Mouse (Mus musculus) hindbrain, embryonic 16.5 days (tissue): ENCODE measurements at regions not wholly inside any gene's neighbourhood (a gene's known extent, or its start where the extent isn't known, plus 50 kb on each side); places are given as distances from the start of the nearest gene placed in this dataset.
A peak's percentile ranks its signal among the peaks of the same experiment; 100 is the strongest.

Experiments used
- ATAC-seq: fragments of 200-750 bp; cut with Nextera tagmentation; 2 replicates; pipeline ENCODE4 v1.8.0; 2017; ENCODE audit warnings: moderate TSS enrichment, moderate library complexity
- H3K27ac ChIP-seq: fragments of 300-500 bp; sonication (generic); 2 replicates; pipeline ENCODE4 v1.5.1; 2014; ENCODE audit warnings: low read depth, mild to moderate bottlenecking, control low read depth, low read length, moderate library complexity
- H3K27me3 ChIP-seq: fragments of 300-500 bp; sonication (generic); replicated peaks from 2 replicates; pipeline ENCODE4 v1.6.1; 2014; ENCODE audit warnings: low read length; ENCODE audit not compliant: control insufficient read depth, insufficient read depth
- H3K36me3 ChIP-seq: fragments of 300-500 bp; sonication (generic); 2 replicates; pipeline ENCODE4 v1.6.1; 2014; ENCODE audit warnings: mild to moderate bottlenecking, low read length, moderate library complexity, mixed read lengths; ENCODE audit not compliant: control insufficient read depth, insufficient read depth
- H3K4me1 ChIP-seq: fragments of 300-500 bp; sonication (generic); 2 replicates; pipeline ENCODE4 v1.6.1; 2014; ENCODE audit warnings: low read depth, low read length; ENCODE audit not compliant: control insufficient read depth, insufficient read depth
- H3K4me2 ChIP-seq: fragments of 300-500 bp; sonication (generic); 2 replicates; pipeline ENCODE4 v1.6.1; 2014; ENCODE audit warnings: mild to moderate bottlenecking, low read length, control low read depth, moderate library complexity
- H3K4me3 ChIP-seq: fragments of 300-500 bp; sonication (generic); 2 replicates; pipeline ENCODE4 v1.5.1; 2014; ENCODE audit warnings: mild to moderate bottlenecking, low read length, control low read depth, moderate library complexity
- H3K9ac ChIP-seq: fragments of 300-500 bp; sonication (generic); 2 replicates; pipeline ENCODE4 v1.6.1; 2014; ENCODE audit warnings: low read depth, mild to moderate bottlenecking, control low read depth, low read length, moderate library complexity
- H3K9me3 ChIP-seq: fragments of 300-500 bp; sonication (generic); 2 replicates; pipeline ENCODE4 v1.6.1; 2014; ENCODE audit warnings: mild to moderate bottlenecking, low read length, moderate library complexity; ENCODE audit not compliant: control insufficient read depth
- WGBS: fragments of 180-500 bp; shearing (Covaris S2); extraction: QIAGEN DNeasy Blood & Tissue Kit; methylation state at CpG from one replicate; pipeline ENCODE4 v1.1.7; 2014; 5-methylcytosine and 5-hydroxymethylcytosine counted together

GRCm38 (mm10) chr2:178563287-178563686 lies 133.0 kb downstream of the Cdh26 start:
- Histone ChIP-seq H3K27ac (no peak overlapping the region), H3K9me3 (no peaks in the 10 kb centered on the region), H3K4me3 (no peak overlapping the region), H3K27me3 (no peaks in the 10 kb centered on the region), H3K4me1 (no peaks in the 10 kb centered on the region), H3K9ac (no peak overlapping the region), H3K4me2 (no peak overlapping the region), H3K36me3 (no peaks in the 10 kb centered on the region)
- no peak for ATAC-seq
- 97% methylated on average over 7 of the region's 7 CpGs for WGBS

DNA sequence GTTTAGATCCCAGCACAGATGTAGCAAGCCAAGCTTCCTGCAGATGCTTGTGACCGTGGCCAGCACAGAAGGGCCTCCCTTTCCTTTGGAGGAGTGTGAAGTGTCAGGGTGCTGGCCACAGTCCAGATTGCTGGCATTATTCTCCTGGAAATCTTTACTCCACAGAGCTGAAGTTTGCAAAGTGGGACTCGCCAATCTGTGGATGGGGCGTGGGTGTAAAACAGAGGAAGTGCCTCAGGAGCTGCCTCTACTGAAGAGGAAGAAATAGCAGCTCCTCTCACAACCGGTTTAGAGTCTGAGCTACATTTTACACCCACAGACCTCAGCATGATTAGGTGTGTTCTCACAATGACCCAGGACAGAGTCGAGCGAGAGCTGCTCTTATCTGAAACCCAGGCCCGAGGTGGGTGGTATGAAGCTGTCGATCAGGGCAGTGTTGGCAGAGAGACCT lies 135.1 kb downstream of the Cdh26 start:
- no peaks in the 10 kb centered on the region for H3K36me3 ChIP-seq
- H3K4me2 ChIP-seq = no peak overlapping the region
- ATAC-seq = no peak
- no peak overlapping the region for H3K9ac ChIP-seq
- H3K27me3 ChIP-seq = no peaks in the 10 kb centered on the region
- H3K9me3 ChIP-seq = no peaks in the 10 kb centered on the region
- no peaks in the 10 kb centered on the region for H3K4me1 ChIP-seq
- no peak overlapping the region for H3K27ac ChIP-seq
- H3K4me3 ChIP-seq = no peak overlapping the region
- 68% methylated on average over 8 of the region's 8 CpGs for WGBS

DNA sequence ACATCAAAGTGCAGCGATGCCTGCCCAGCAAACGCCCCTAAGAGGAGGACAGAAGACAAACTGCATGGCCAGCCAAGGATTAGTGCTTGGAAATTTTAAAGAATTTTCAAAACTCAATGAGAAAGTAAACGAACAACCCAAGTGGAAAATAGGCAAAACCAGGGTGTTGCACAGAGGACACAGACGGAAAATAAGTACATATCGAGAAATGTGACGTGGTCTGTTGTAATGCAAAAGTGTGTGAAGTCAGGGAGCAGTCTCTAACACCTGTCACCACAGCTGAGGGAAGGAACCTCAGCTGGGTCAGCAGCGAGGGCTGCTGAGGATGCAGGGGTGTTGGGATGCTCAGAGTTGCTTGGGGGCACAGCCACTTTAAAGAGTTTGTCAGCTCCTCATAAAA lies 137.2 kb downstream of the Cdh26 start:
- H3K4me1 ChIP-seq = no peaks in the 10 kb centered on the region
- 82% methylated on average over 7 of the region's 7 CpGs for WGBS
- ATAC-seq = no peak
- H3K4me3 ChIP-seq = no peak overlapping the region
- no peak overlapping the region for H3K4me2 ChIP-seq
- H3K9ac ChIP-seq = no peak overlapping the region
- H3K36me3 ChIP-seq = no peaks in the 10 kb centered on the region
- H3K27me3 ChIP-seq = no peaks in the 10 kb centered on the region
- no peaks in the 10 kb centered on the region for H3K9me3 ChIP-seq
- no peak overlapping the region for H3K27ac ChIP-seq

DNA sequence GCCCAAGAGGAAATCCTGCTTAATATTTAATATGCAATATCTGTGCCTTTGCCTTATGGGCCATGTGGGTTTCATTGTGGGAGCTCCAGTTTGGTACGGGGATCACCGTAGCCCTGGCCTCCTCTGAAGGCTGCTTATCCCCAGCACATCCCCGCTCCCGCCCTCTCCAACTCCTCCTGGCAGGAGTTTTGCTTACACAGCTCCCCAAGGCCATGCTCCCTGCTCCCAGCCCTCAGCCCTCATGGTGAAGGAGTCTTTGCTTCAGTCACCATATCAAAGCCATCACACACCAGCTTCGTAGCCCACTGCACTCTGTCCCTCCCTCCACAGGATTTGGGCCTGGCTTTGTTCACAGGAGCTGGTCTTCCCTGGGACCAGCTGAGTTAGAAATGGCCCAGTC lies 142.0 kb downstream of the Cdh26 start:
- 85% methylated on average over 5 of the region's 5 CpGs for WGBS
- Histone ChIP-seq H3K27ac (no peak overlapping the region), H3K9me3 (no peaks in the 10 kb centered on the region), H3K9ac (no peak overlapping the region), H3K4me3 (no peak overlapping the region), H3K4me1 (peaks cover 5% of the 10 kb centered on the region; the same call in 1 of the 2 replicates), H3K36me3 (no peaks in the 10 kb centered on the region), H3K27me3 (no peaks in the 10 kb centered on the region), H3K4me2 (no peak overlapping the region)
- no peak for ATAC-seq

GRCm38 (mm10) chr2:178574859-178575258 lies 144.5 kb downstream of the Cdh26 start:
- no peaks in the 10 kb centered on the region for H3K27me3 ChIP-seq
- no peak overlapping the region for H3K27ac ChIP-seq
- WGBS = 46% methylated on average over 4 of the region's 4 CpGs

DNA sequence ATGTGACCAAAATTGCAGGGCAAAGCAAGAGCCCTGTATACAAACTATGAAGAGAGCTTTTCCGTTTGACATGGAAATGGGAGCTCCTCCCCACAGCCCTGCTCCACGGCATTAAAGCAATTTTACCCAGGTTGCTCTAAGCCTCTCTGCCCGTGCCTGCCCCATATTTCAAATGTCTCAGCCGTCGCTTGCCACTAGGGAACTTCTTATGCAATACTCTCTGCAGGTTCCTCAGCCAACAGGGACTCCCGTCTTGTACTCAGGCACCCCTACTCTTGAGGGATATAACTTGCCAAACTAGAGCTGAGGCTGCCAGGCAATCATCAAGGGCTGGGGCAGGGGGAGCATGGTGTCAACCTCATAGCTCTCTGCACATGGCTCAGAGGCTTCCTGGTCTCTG lies 145.1 kb downstream of the Cdh26 start:
- no peak for ATAC-seq

More at GRCm38 (mm10) chr2:178574859-178575258, 144.5 kb downstream of the Cdh26 start:
- Histone ChIP-seq H3K4me1 (peaks cover 5% of the 10 kb centered on the region; the same call in 1 of the 2 replicates), H3K9ac (no peak overlapping the region), H3K4me2 (no peak overlapping the region), H3K4me3 (no peak overlapping the region), H3K9me3 (no peaks in the 10 kb centered on the region), H3K36me3 (no peaks in the 10 kb centered on the region)
- ATAC-seq = no peak

DNA sequence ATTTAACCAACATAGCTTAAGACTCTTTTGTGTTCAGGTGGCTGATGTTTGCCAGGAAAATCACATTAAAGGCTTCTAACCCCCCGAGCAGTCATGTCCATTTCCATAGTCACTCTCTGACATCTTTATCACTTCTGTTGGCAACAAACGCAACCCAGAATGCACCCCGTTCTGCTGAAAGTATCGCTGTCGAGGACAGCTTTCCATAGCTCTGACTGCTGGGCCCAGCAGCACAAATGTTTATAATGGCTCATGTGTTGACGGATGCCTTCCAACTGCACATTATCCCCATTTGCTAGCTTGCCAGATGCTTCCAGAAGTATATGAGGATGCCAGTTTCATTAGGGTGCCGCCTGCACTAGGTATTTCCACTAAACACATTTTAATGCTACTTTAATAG lies 145.7 kb downstream of the Cdh26 start:
- Histone ChIP-seq H3K27me3 (no peaks in the 10 kb centered on the region), H3K36me3 (no peaks in the 10 kb centered on the region), H3K4me2 (no peak overlapping the region), H3K9ac (no peak overlapping the region), H3K4me1 (peaks cover 12% of the 10 kb centered on the region; the same call in 1 of the 2 replicates), H3K27ac (no peak overlapping the region), H3K9me3 (no peaks in the 10 kb centered on the region), H3K4me3 (no peak overlapping the region)
- 63% methylated on average over 7 of the region's 7 CpGs for WGBS
- peak; percentile 28; the same call in 1 of the 2 replicates for ATAC-seq

More for the DNA sequence above, 145.1 kb downstream of the Cdh26 start:
- H3K4me2 ChIP-seq = no peak overlapping the region
- H3K36me3 ChIP-seq = no peaks in the 10 kb centered on the region
- no peak overlapping the region for H3K27ac ChIP-seq
- no peaks in the 10 kb centered on the region for H3K9me3 ChIP-seq
- H3K9ac ChIP-seq = no peak overlapping the region
- 56% methylated on average over 6 of the region's 6 CpGs for WGBS
- H3K4me3 ChIP-seq = no peak overlapping the region
- no peaks in the 10 kb centered on the region for H3K27me3 ChIP-seq
- H3K4me1 ChIP-seq = peaks cover 7% of the 10 kb centered on the region; the same call in 1 of the 2 replicates

DNA sequence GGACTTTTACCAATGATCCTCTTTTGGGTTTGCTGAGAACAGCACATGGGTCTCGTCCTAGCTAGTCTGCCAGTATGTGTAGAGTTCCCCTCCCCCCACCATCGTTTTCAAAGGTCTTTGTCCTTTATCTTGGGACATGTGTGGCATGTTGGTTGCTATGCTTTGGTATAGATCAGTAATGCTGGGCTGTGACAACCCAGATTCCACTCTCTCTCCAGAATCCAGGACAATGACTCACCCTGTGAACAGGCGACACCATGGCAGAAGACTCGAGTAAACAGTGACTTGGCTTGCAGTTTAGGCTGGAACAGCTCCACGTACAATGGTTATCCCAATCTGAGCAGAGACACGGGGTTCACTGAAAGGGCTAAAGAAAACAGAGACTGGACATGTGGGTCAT lies 149.2 kb downstream of the Cdh26 start:
- 79% methylated on average over 6 of the region's 6 CpGs for WGBS
- no peak overlapping the region for H3K27ac ChIP-seq
- no peaks in the 10 kb centered on the region for H3K9me3 ChIP-seq
- no peaks in the 10 kb centered on the region for H3K27me3 ChIP-seq
- ATAC-seq = no peak
- no peak overlapping the region for H3K4me2 ChIP-seq
- no peak overlapping the region for H3K4me3 ChIP-seq
- H3K9ac ChIP-seq = no peak overlapping the region
- H3K36me3 ChIP-seq = no peaks in the 10 kb centered on the region
- peaks cover 15% of the 10 kb centered on the region for H3K4me1 ChIP-seq

GRCm38 (mm10) chr2:178581306-178581705 lies 151.0 kb downstream of the Cdh26 start:
- Histone ChIP-seq H3K4me1 (peaks cover 10% of the 10 kb centered on the region; the same call in 1 of the 2 replicates), H3K36me3 (no peaks in the 10 kb centered on the region), H3K4me3 (no peak overlapping the region), H3K9me3 (no peaks in the 10 kb centered on the region), H3K27ac (0 out of 2 replicates have a peak overlapping the region, but pooled peaks have one; percentile 33), H3K4me2 (no peak overlapping the region), H3K9ac (no peak overlapping the region), H3K27me3 (no peaks in the 10 kb centered on the region)
- 66% methylated on average over 12 of the region's 12 CpGs for WGBS
- ATAC-seq = peak; percentile 37; the same call in 1 of the 2 replicates
